Mouse (Mus musculus) forebrain, embryonic 14.5 days (tissue): ENCODE data around the gene Klk10. TPM values are rescaled to one million over a fixed set of nuclear protein-coding genes. Genes with fewer than 3 reads are reported as not detected.

Experiments
- polyA plus RNA-seq: library from polyadenylated mRNA; unstranded; fragments of >200 nt; fragmentation: Nextera tagmentation; extraction: Ambion mirVana; gene quantifications from 2 replicates; pipeline ENCODE4 v1.2.1, GENCODE M21; 2014

The Klk10 gene
- polyA plus RNA-seq, 1 experiment from 2014 or later: 0.13 TPM

Other genes starting within 250 kb of the Klk10 start
- gene Cd33, start 236.6 kb upstream of the Klk10 start, polyA plus RNA-seq: 0.61 and 1.2 TPM in 2 replicates
- 7.6 and 9.0 TPM in 2 replicates for gene Zfp658, start 218.8 kb upstream of the Klk10 start, polyA plus RNA-seq
- gene Zfp719, start 201.4 kb upstream of the Klk10 start, polyA plus RNA-seq: 18.8 and 21.5 TPM in 2 replicates
- gene Zfp819, start 173.9 kb upstream of the Klk10 start, polyA plus RNA-seq: 0.47 and 0.53 TPM in 2 replicates
- not detected in 2 replicates for gene Ceacam18, start 146.3 kb upstream of the Klk10 start, polyA plus RNA-seq
- 0.19 and 0.42 TPM in 2 replicates for gene Siglece, start 120.9 kb upstream of the Klk10 start, polyA plus RNA-seq
- gene Ctu1, start 109.0 kb upstream of the Klk10 start, polyA plus RNA-seq: 18.9 and 20.6 TPM in 2 replicates
- gene Klk14, start 90.6 kb upstream of the Klk10 start, polyA plus RNA-seq: not detected in 2 replicates
- gene Klk13, start 68.5 kb upstream of the Klk10 start, polyA plus RNA-seq: not detected in 2 replicates
- 0.19 TPM in 1 of 2 replicates, not detected in the other for gene Klk12, start 12.1 kb upstream of the Klk10 start, polyA plus RNA-seq
- not detected in 2 replicates for gene Klk11, start 6.4 kb upstream of the Klk10 start, polyA plus RNA-seq
- gene Klk9, start 10.9 kb downstream of the Klk10 start, polyA plus RNA-seq: not detected in 2 replicates
- gene Klk8, start 16.5 kb downstream of the Klk10 start, polyA plus RNA-seq: 7.1 and 9.6 TPM in 2 replicates
- not detected in 2 replicates for gene Klk7, start 30.3 kb downstream of the Klk10 start, polyA plus RNA-seq
- gene Klk6, start 43.5 kb downstream of the Klk10 start, polyA plus RNA-seq: not detected in 2 replicates
- gene Klk5, start 60.9 kb downstream of the Klk10 start, polyA plus RNA-seq: not detected in 2 replicates
- 0.69 and 0.86 TPM in 2 replicates for gene Klk4, start 100.1 kb downstream of the Klk10 start, polyA plus RNA-seq
- not detected in 2 replicates for gene Klk15, start 152.7 kb downstream of the Klk10 start, polyA plus RNA-seq
- gene Klk1b8, start 169.6 kb downstream of the Klk10 start, polyA plus RNA-seq: not detected in 2 replicates
- not detected in 2 replicates for gene Klk1b1, start 185.7 kb downstream of the Klk10 start, polyA plus RNA-seq
- gene Klk1b9, start 195.0 kb downstream of the Klk10 start, polyA plus RNA-seq: not detected in 2 replicates
- not detected in 2 replicates for gene Klk1b11, start 214.8 kb downstream of the Klk10 start, polyA plus RNA-seq
- not detected in 2 replicates for gene Klk1b26, start 231.1 kb downstream of the Klk10 start, polyA plus RNA-seq